Mouse (Mus musculus): ENCODE data around the gene Gm11627. TPM values are rescaled to one million over a fixed set of nuclear protein-coding genes. Genes with fewer than 3 reads are reported as not detected.
"Not testable (repeated sequence)": the region's sequence is repeated elsewhere in the genome, so short reads cannot be mapped to it uniquely, and the experiment has no call there.

Gm11627 gene
- polyA plus RNA-seq, 1 experiment from 2014 or later: 9.8 TPM

DNA sequence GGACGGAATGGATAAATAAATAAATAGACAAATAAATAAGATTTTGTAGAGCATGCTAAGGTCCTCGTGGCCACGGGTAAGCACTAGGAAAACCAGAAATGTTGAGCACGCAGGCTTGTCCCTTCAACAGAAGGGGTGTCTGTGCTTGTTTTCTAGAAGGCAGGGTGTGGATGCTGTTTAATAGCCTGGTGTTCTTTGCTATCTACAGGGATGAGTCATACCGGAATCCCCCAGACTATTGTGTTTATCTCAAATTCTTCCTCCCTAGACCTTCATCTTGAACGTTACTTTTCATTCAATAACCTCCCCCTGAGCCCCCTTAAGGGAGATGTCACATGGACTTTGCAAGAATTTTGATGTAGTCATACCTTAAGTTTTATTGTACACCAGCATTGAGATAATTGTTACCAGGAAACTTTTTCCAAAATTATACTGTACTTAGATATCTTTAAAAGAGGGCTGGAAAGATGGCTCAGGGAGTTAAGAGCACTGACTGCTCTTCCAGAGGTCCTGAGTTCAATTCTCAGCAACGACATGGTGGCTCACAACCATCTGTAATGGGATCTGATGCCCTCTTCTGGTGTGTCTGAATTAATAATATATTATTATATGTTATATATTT lies 10.4 kb downstream of the Gm11627 start:
- H3K9me3 ChIP-seq (replicated peaks; ENCODE audit: control insufficient read depth, low read length): no peaks in the 10 kb centered on the region
- no peak overlapping the region for H3K4me2 ChIP-seq (ENCODE audit: low read length)
- H3K4me1 ChIP-seq (ENCODE audit: control insufficient read depth, insufficient read depth, low read length): no peaks in the 10 kb centered on the region
- DNase-seq (ENCODE audit: low spot score) (no peak), ATAC-seq (no peak)
- no peaks in the 10 kb centered on the region for H3K36me3 ChIP-seq (ENCODE audit: control insufficient read depth, insufficient read depth, low read length)
- H3K9ac ChIP-seq (ENCODE audit: low read length): no peak overlapping the region
- 85% methylated on average over 7 of the region's 7 CpGs for WGBS
- no peak overlapping the region for H3K27ac ChIP-seq (ENCODE audit: low read depth, low read length)
- H3K27me3 ChIP-seq (replicated peaks; ENCODE audit: control insufficient read depth, insufficient read depth, low read length): no peaks in the 10 kb centered on the region
- H3K4me3 ChIP-seq (ENCODE audit: low read depth, low read length): no peak overlapping the region

GRCm38 (mm10) chr11:102568191-102568590 lies 11.1 kb downstream of the Gm11627 start:
- Histone ChIP-seq H3K27me3 (replicated peaks; ENCODE audit: control insufficient read depth, insufficient read depth, low read length) (no peaks in the 10 kb centered on the region), H3K9me3 (replicated peaks; ENCODE audit: control insufficient read depth, low read length) (no peaks in the 10 kb centered on the region), H3K4me2 (ENCODE audit: low read length) (no peak overlapping the region), H3K27ac (ENCODE audit: low read depth, low read length) (no peak overlapping the region), H3K4me3 (ENCODE audit: low read depth, low read length) (no peak overlapping the region), H3K4me1 (ENCODE audit: control insufficient read depth, insufficient read depth, low read length) (no peaks in the 10 kb centered on the region), H3K9ac (ENCODE audit: low read length) (no peak overlapping the region), H3K36me3 (ENCODE audit: control insufficient read depth, insufficient read depth, low read length) (no peaks in the 10 kb centered on the region)
- no peak for DNase-seq (ENCODE audit: low spot score)
- ATAC-seq: no peak
- WGBS: 81% methylated on average over 12 of the region's 12 CpGs

- H3K4me1 ChIP-seq (ENCODE audit: control insufficient read depth, insufficient read depth, low read length): no peaks in the 10 kb centered on the region
- no peak overlapping the region for H3K4me3 ChIP-seq (ENCODE audit: low read depth, low read length)
- H3K36me3 ChIP-seq (ENCODE audit: control insufficient read depth, insufficient read depth, low read length): no peaks in the 10 kb centered on the region
- H3K27me3 ChIP-seq (replicated peaks; ENCODE audit: control insufficient read depth, insufficient read depth, low read length): no peaks in the 10 kb centered on the region
- no peak overlapping the region for H3K9ac ChIP-seq (ENCODE audit: low read length)
- no peaks in the 10 kb centered on the region for H3K9me3 ChIP-seq (replicated peaks; ENCODE audit: control insufficient read depth, low read length)
- no peak for ATAC-seq
- no peak overlapping the region for H3K4me2 ChIP-seq (ENCODE audit: low read length)
- WGBS: 93% methylated on average over 15 of the region's 15 CpGs
- DNase-seq (ENCODE audit: low spot score): no peak
- no peak overlapping the region for H3K27ac ChIP-seq (ENCODE audit: low read depth, low read length)
Observed at GRCm38 (mm10) chr11:102567723-102568122, 11.5 kb downstream of the Gm11627 start.

- no peak overlapping the region for H3K4me3 ChIP-seq (ENCODE audit: low read depth, low read length)
- no peak overlapping the region for H3K4me2 ChIP-seq (ENCODE audit: low read length)
- no peaks in the 10 kb centered on the region for H3K9me3 ChIP-seq (replicated peaks; ENCODE audit: control insufficient read depth, low read length)
- WGBS: 88% methylated on average over 6 of the region's 6 CpGs
- ATAC-seq (no peak), DNase-seq (ENCODE audit: low spot score) (no peak)
- H3K27me3 ChIP-seq (replicated peaks; ENCODE audit: control insufficient read depth, insufficient read depth, low read length): no peaks in the 10 kb centered on the region
- H3K27ac ChIP-seq (ENCODE audit: low read depth, low read length): no peak overlapping the region
- no peak overlapping the region for H3K9ac ChIP-seq (ENCODE audit: low read length)
- no peaks in the 10 kb centered on the region for H3K36me3 ChIP-seq (ENCODE audit: control insufficient read depth, insufficient read depth, low read length)
- no peaks in the 10 kb centered on the region for H3K4me1 ChIP-seq (ENCODE audit: control insufficient read depth, insufficient read depth, low read length)
Observed at GRCm38 (mm10) chr11:102567157-102567556, 12.1 kb downstream of the Gm11627 start.

- DNase-seq (ENCODE audit: low spot score) (no peak), ATAC-seq (no peak)
- 100% methylated on average over 1 of the region's 1 CpGs for WGBS
Observed at GRCm38 (mm10) chr11:102566290-102566689, 13.0 kb downstream of the Gm11627 start.

GRCm38 (mm10) chr11:102565741-102566140 lies 13.5 kb downstream of the Gm11627 start:
- Histone ChIP-seq H3K4me1 (ENCODE audit: control insufficient read depth, insufficient read depth, low read length) (no peaks in the 10 kb centered on the region), H3K9ac (ENCODE audit: low read length) (no peak overlapping the region), H3K9me3 (replicated peaks; ENCODE audit: control insufficient read depth, low read length) (no peaks in the 10 kb centered on the region), H3K27me3 (replicated peaks; ENCODE audit: control insufficient read depth, insufficient read depth, low read length) (no peaks in the 10 kb centered on the region), H3K36me3 (ENCODE audit: control insufficient read depth, insufficient read depth, low read length) (no peaks in the 10 kb centered on the region), H3K27ac (ENCODE audit: low read depth, low read length) (no peak overlapping the region), H3K4me3 (ENCODE audit: low read depth, low read length) (no peak overlapping the region), H3K4me2 (ENCODE audit: low read length) (no peak overlapping the region)
- ATAC-seq (no peak), DNase-seq (ENCODE audit: low spot score) (no peak)

More at GRCm38 (mm10) chr11:102566290-102566689, 13.0 kb downstream of the Gm11627 start:
- H3K4me2 ChIP-seq (ENCODE audit: low read length): no peak overlapping the region
- H3K4me3 ChIP-seq (ENCODE audit: low read depth, low read length): no peak overlapping the region
- no peaks in the 10 kb centered on the region for H3K9me3 ChIP-seq (replicated peaks; ENCODE audit: control insufficient read depth, low read length)
- no peaks in the 10 kb centered on the region for H3K36me3 ChIP-seq (ENCODE audit: control insufficient read depth, insufficient read depth, low read length)
- no peaks in the 10 kb centered on the region for H3K27me3 ChIP-seq (replicated peaks; ENCODE audit: control insufficient read depth, insufficient read depth, low read length)
- no peak overlapping the region for H3K9ac ChIP-seq (ENCODE audit: low read length)
- H3K27ac ChIP-seq (ENCODE audit: low read depth, low read length): no peak overlapping the region
- H3K4me1 ChIP-seq (ENCODE audit: control insufficient read depth, insufficient read depth, low read length): no peaks in the 10 kb centered on the region

DNA sequence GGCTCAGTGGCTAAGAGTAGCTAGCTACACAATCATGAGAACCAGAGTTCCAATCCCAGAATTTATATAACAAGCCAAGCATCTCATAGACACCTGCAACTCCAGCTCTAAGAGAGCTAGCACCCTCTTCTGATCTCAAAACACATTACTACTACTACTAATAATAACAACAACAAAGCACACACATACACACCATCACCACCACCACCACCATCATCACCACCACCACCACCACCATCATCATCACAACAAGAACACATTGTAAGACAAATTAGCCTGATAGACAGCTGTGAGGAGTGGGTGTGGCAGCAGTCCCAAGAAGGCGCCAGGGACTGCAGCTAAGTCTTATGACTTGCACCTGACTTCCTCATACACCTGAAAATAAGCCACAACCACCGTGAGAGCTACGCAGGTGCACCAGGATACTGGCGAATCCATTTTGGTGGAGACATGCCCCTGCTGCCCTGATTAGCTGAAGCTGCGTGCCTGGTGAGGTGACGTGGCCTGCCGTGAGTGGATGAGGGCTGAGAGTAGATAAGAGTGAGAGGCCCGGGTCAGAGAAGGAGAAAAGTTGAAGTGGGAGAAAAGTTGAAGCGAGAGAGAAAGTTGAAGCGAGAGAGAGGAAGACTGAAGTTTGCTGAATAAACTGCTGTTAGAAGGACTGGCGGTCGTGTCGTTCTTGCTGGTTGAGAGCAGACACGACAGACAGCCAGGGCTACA lies 14.1 kb downstream of the Gm11627 start:
- not testable (repeated sequence) for H3K27ac ChIP-seq (ENCODE audit: low read depth, low read length); ATAC-seq; H3K4me2 ChIP-seq (ENCODE audit: low read length); DNase-seq (ENCODE audit: low spot score); H3K9ac ChIP-seq (ENCODE audit: low read length); H3K4me3 ChIP-seq (ENCODE audit: low read depth, low read length); H3K36me3 ChIP-seq (ENCODE audit: control insufficient read depth, insufficient read depth, low read length); H3K4me1 ChIP-seq (ENCODE audit: control insufficient read depth, insufficient read depth, low read length); H3K27me3 ChIP-seq (replicated peaks; ENCODE audit: control insufficient read depth, insufficient read depth, low read length); H3K9me3 ChIP-seq (replicated peaks; ENCODE audit: control insufficient read depth, low read length)
- 87% methylated on average over 14 of the region's 14 CpGs for WGBS

DNA sequence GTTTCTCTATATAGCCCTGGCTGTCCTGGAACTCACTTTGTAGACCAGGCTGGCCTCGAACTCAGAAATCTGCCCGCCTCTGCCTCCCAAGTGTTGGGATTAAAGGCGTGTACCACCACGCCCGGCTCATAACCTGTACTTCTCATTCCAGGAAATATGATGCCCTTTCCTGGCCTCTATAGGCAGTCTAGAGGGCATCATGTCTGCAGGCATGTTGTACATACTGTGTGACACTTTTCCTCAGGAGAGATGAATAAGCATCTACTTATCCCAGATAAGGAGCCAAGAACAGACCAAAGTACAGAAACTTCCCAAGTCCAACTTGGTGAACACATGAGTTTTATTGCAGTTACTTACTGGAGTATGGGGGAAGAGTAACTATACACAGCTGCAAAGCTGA lies 20.6 kb downstream of the Gm11627 start:
- no peak overlapping the region for H3K9ac ChIP-seq (ENCODE audit: low read length)
- H3K4me3 ChIP-seq (ENCODE audit: low read depth, low read length): no peak overlapping the region
- no peak overlapping the region for H3K27ac ChIP-seq (ENCODE audit: low read depth, low read length)
- H3K4me2 ChIP-seq (ENCODE audit: low read length): no peak overlapping the region
- H3K9me3 ChIP-seq (replicated peaks; ENCODE audit: control insufficient read depth, low read length): no peaks in the 10 kb centered on the region
- H3K4me1 ChIP-seq (ENCODE audit: control insufficient read depth, insufficient read depth, low read length): peaks cover 11% of the 10 kb centered on the region
- H3K36me3 ChIP-seq (ENCODE audit: control insufficient read depth, insufficient read depth, low read length): no peaks in the 10 kb centered on the region
- DNase-seq (ENCODE audit: low spot score) (no peak), ATAC-seq (no peak)
- whole genome bisulfite sequencing: 96% methylated on average over 4 of the region's 5 CpGs
- no peaks in the 10 kb centered on the region for H3K27me3 ChIP-seq (replicated peaks; ENCODE audit: control insufficient read depth, insufficient read depth, low read length)

- H3K27me3 ChIP-seq (replicated peaks; ENCODE audit: control insufficient read depth, insufficient read depth, low read length): no peaks in the 10 kb centered on the region
- H3K4me3 ChIP-seq (ENCODE audit: low read depth, low read length): no peak overlapping the region
- no peaks in the 10 kb centered on the region for H3K36me3 ChIP-seq (ENCODE audit: control insufficient read depth, insufficient read depth, low read length)
- 93% methylated on average over 1 of the region's 1 CpGs for WGBS
- no peak for ATAC-seq
- H3K9ac ChIP-seq (ENCODE audit: low read length): no peak overlapping the region
- H3K4me1 ChIP-seq (ENCODE audit: control insufficient read depth, insufficient read depth, low read length): peaks cover 13% of the 10 kb centered on the region
- H3K27ac ChIP-seq (ENCODE audit: low read depth, low read length): no peak overlapping the region
- no peak overlapping the region for H3K4me2 ChIP-seq (ENCODE audit: low read length)
- no peaks in the 10 kb centered on the region for H3K9me3 ChIP-seq (replicated peaks; ENCODE audit: control insufficient read depth, low read length)
- DNase-seq (ENCODE audit: low spot score): no peak
Observed at GRCm38 (mm10) chr11:102557386-102557785, 21.9 kb downstream of the Gm11627 start.
